In the genomic region with DNA sequence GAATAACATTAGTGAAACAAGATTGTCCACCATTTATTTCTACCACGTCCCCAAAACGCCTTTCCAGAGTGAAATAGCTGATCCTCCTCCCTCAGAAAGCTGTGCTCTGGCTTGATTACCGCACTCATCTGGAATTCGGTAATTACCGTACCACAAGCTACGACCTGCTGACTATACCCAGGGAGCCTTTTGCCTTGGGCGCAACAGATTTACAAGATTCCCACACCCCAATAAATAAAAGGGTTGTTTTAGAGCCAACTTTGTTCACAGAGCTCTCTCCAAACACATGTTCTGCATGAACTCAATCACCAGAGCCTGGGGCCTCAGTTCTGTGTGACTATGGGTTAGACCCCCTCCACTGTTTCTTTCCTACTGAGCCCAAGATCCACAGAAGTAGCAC, we compare ENCODE assay signal across 23 mouse cellular contexts.
DNase-seq lines count a peak whose midpoint lies in the region; ATAC-seq and TF ChIP-seq lines count a peak whose summit lies in the region.
"Had no signal": no experiment of that assay in that cellular context is flagged by ENCODE, and none has a peak within 500 bp of the region (broad histone marks: within the 10 kb centered on the region; RNA-seq: fewer than 3 reads in every experiment).

No protein-coding gene starts in this region.

- no peak for TF ChIP-seq CTCF in forebrain, postnatal 0 days (IDR thresholded peaks at IDR 0.05; ENCODE audit: low read depth)

- peak; percentile 73 for ATAC-seq in forebrain, embryonic 14.5 days
- ATAC-seq in forebrain, postnatal 0 days = no peak
- ATAC-seq in limb, embryonic 14.5 days (ENCODE audit: low FRiP score, low read depth) = peak; percentile 90
- ATAC-seq: CD4-positive, CD25-positive, alpha-beta regulatory T cell, adult 4 months; intestine, embryonic 16.5 days had no signal

- DNase-seq in forebrain, embryonic 14.5 days (ENCODE audit: low spot score) = peak; percentile 41
- no peak for DNase-seq in forebrain, embryonic 10.5 days (ENCODE audit: extremely low spot score, low spot score)
- DNase-seq in embryonic facial prominence, embryonic 10.5 days (ENCODE audit: low spot score) = no peak
- peak; percentile 13 for DNase-seq in forebrain, postnatal 0 days
- DNase-seq in limb, embryonic 14.5 days (ENCODE audit: low spot score) = peak; percentile 91
- DNase-seq in frontal cortex, adult 2 months (ENCODE audit: extremely low spot score in 1 of 2, low spot score in 1 of 2) = no peak
- no peak for DNase-seq in layer of hippocampus, postnatal 10 days (ENCODE audit: low spot score in 2 of 2)
- no peak for DNase-seq in lung, postnatal 36 days
- DNase-seq: adrenal gland, postnatal 36 days; cerebellum, adult 2 months; gastrocnemius, postnatal 10 days; heart, adult 18-20 months; heart, postnatal 36 days; thymus, adult 18-20 months had no signal

- WGBS in forebrain, embryonic 14.5 days = 49% methylated on average over 7 of the region's 7 CpGs
- 70% methylated on average over 7 of the region's 7 CpGs for WGBS in forebrain, embryonic 10.5 days
- WGBS in embryonic facial prominence, embryonic 10.5 days = 54% methylated on average over 7 of the region's 7 CpGs
- WGBS in forebrain, postnatal 0 days = 37% methylated on average over 7 of the region's 7 CpGs
- WGBS in limb, embryonic 14.5 days = 16% methylated on average over 7 of the region's 7 CpGs

- no peaks in the 10 kb centered on the region for H3K4me1 ChIP-seq in forebrain, embryonic 14.5 days (ENCODE audit: control insufficient read depth, insufficient read depth, low read length)
- peaks cover 11% of the 10 kb centered on the region for H3K4me1 ChIP-seq in forebrain, embryonic 10.5 days
- peaks cover 14% of the 10 kb centered on the region for H3K4me1 ChIP-seq in embryonic facial prominence, embryonic 10.5 days
- no peaks in the 10 kb centered on the region for H3K4me1 ChIP-seq in forebrain, postnatal 0 days (ENCODE audit: insufficient read depth)
- peaks cover 25% of the 10 kb centered on the region for H3K4me1 ChIP-seq in limb, embryonic 14.5 days (ENCODE audit: control insufficient read depth, insufficient read depth, low read length)
- H3K4me1 ChIP-seq: hindbrain, embryonic 15.5 days; lung, embryonic 15.5 days; neural tube, embryonic 12.5 days had no signal

- no peak overlapping the region for H3K9ac ChIP-seq in forebrain, embryonic 14.5 days (ENCODE audit: low read length)
- no peak overlapping the region for H3K9ac ChIP-seq in forebrain, postnatal 0 days
- no peak overlapping the region for H3K9ac ChIP-seq in limb, embryonic 14.5 days (ENCODE audit: low read depth, low read length, severe bottlenecking)
- H3K9ac ChIP-seq: heart, embryonic 13.5 days; hindbrain, embryonic 15.5 days; liver, embryonic 14.5 days; lung, embryonic 15.5 days; neural tube, embryonic 12.5 days had no signal

- no peak overlapping the region for H3K4me2 ChIP-seq in forebrain, embryonic 14.5 days (ENCODE audit: low read length)
- H3K4me2 ChIP-seq in forebrain, postnatal 0 days (ENCODE audit: low read depth) = no peak overlapping the region
- H3K4me2 ChIP-seq in limb, embryonic 14.5 days (replicated peaks; ENCODE audit: low read depth, low read length, severe bottlenecking) = peak overlapping the region; percentile 26; the same call in 1 of the 2 replicates
- H3K4me2 ChIP-seq: heart, embryonic 13.5 days; hindbrain, embryonic 15.5 days; lung, embryonic 15.5 days; midbrain, embryonic 11.5 days; neural tube, embryonic 12.5 days had no signal

- H3K27ac ChIP-seq in forebrain, embryonic 14.5 days (ENCODE audit: low read depth, low read length) = no peak overlapping the region
- H3K27ac ChIP-seq in forebrain, embryonic 10.5 days = no peak overlapping the region
- 0 out of 2 replicates have a peak overlapping the region, but pooled peaks have one; percentile 10 for H3K27ac ChIP-seq in embryonic facial prominence, embryonic 10.5 days (replicated peaks)
- no peak overlapping the region for H3K27ac ChIP-seq in forebrain, postnatal 0 days (ENCODE audit: low read depth, low read length)
- H3K27ac ChIP-seq in limb, embryonic 14.5 days (replicated peaks; ENCODE audit: low read depth, low read length) = peak overlapping the region; percentile 65
- H3K27ac ChIP-seq: heart, embryonic 13.5 days; hindbrain, embryonic 15.5 days; kidney, postnatal 0 days; liver, embryonic 14.5 days; lung, embryonic 15.5 days; neural tube, embryonic 12.5 days had no signal

- TF ChIP-seq POLR2A in limb, embryonic 14.5 days (IDR thresholded peaks at IDR 0.05; ENCODE audit: borderline replicate concordance, extremely low read depth, insufficient read depth, insufficient read length) = no peak

- H3K9me3 ChIP-seq in forebrain, embryonic 14.5 days (replicated peaks; ENCODE audit: control insufficient read depth, low read length) = no peaks in the 10 kb centered on the region
- no peaks in the 10 kb centered on the region for H3K9me3 ChIP-seq in forebrain, embryonic 10.5 days
- no peaks in the 10 kb centered on the region for H3K9me3 ChIP-seq in embryonic facial prominence, embryonic 10.5 days
- H3K9me3 ChIP-seq in forebrain, postnatal 0 days (ENCODE audit: low read length) = no peaks in the 10 kb centered on the region
- H3K9me3 ChIP-seq in limb, embryonic 14.5 days (ENCODE audit: control insufficient read depth, low read length) = no peaks in the 10 kb centered on the region
- H3K9me3 ChIP-seq: heart, embryonic 13.5 days; hindbrain, embryonic 15.5 days; lung, embryonic 15.5 days; neural tube, embryonic 12.5 days had no signal

- no peaks in the 10 kb centered on the region for H3K27me3 ChIP-seq in forebrain, embryonic 14.5 days (replicated peaks; ENCODE audit: control insufficient read depth, insufficient read depth, low read length)
- no peaks in the 10 kb centered on the region for H3K27me3 ChIP-seq in forebrain, embryonic 10.5 days (ENCODE audit: poor library complexity, severe bottlenecking)
- no peaks in the 10 kb centered on the region for H3K27me3 ChIP-seq in embryonic facial prominence, embryonic 10.5 days (replicated peaks; ENCODE audit: low read depth, poor library complexity, severe bottlenecking)
- no peaks in the 10 kb centered on the region for H3K27me3 ChIP-seq in forebrain, postnatal 0 days (ENCODE audit: insufficient read depth, low read length)
- no peaks in the 10 kb centered on the region for H3K27me3 ChIP-seq in limb, embryonic 14.5 days (ENCODE audit: control insufficient read depth, insufficient read depth, low read length)
- H3K27me3 ChIP-seq: heart, embryonic 13.5 days; hindbrain, embryonic 15.5 days; lung, embryonic 15.5 days; neural tube, embryonic 12.5 days had no signal

- H3K4me3 ChIP-seq in forebrain, embryonic 14.5 days (ENCODE audit: low read depth, low read length) = no peak overlapping the region
- no peak overlapping the region for H3K4me3 ChIP-seq in forebrain, embryonic 10.5 days
- no peak overlapping the region for H3K4me3 ChIP-seq in embryonic facial prominence, embryonic 10.5 days
- no peak overlapping the region for H3K4me3 ChIP-seq in forebrain, postnatal 0 days (ENCODE audit: low read depth, low read length)
- H3K4me3 ChIP-seq in limb, embryonic 14.5 days (replicated peaks; ENCODE audit: low read length) = no peak overlapping the region
- H3K4me3 ChIP-seq: heart, embryonic 13.5 days; hindbrain, embryonic 15.5 days; lung, embryonic 15.5 days; neural tube, embryonic 12.5 days had no signal

- H3K36me3 ChIP-seq in forebrain, embryonic 14.5 days (ENCODE audit: control insufficient read depth, insufficient read depth, low read length) = no peaks in the 10 kb centered on the region
- H3K36me3 ChIP-seq in forebrain, embryonic 10.5 days (replicated peaks) = no peaks in the 10 kb centered on the region
- no peaks in the 10 kb centered on the region for H3K36me3 ChIP-seq in embryonic facial prominence, embryonic 10.5 days (replicated peaks)
- no peaks in the 10 kb centered on the region for H3K36me3 ChIP-seq in forebrain, postnatal 0 days (ENCODE audit: insufficient read depth)
- no peaks in the 10 kb centered on the region for H3K36me3 ChIP-seq in limb, embryonic 14.5 days (ENCODE audit: control insufficient read depth, insufficient read depth, low read length)
- H3K36me3 ChIP-seq: heart, embryonic 13.5 days; hindbrain, embryonic 15.5 days; lung, embryonic 15.5 days; neural tube, embryonic 12.5 days had no signal

Comparison
In these comparisons a context has a peak if more than half of its experiments do, and no peak if none do; other contexts are left out.
1. DNase-seq: peak in forebrain, embryonic 14.5 days (single experiment), forebrain, postnatal 0 days (single experiment) and limb, embryonic 14.5 days (single experiment); none in forebrain, embryonic 10.5 days (single experiment), embryonic facial prominence, embryonic 10.5 days (single experiment), frontal cortex, adult 2 months (0 of 2), layer of hippocampus, postnatal 10 days (0 of 2) and lung, postnatal 36 days (single experiment).
2. H3K27ac ChIP-seq: peak in embryonic facial prominence, embryonic 10.5 days (single experiment) and limb, embryonic 14.5 days (single experiment); none in forebrain, embryonic 14.5 days (single experiment), forebrain, embryonic 10.5 days (single experiment) and forebrain, postnatal 0 days (single experiment).